Mouse (Mus musculus): ENCODE results near the gene Rtl8b. TPM values are rescaled to one million over a fixed set of nuclear protein-coding genes. Genes with fewer than 3 reads are reported as not detected.
A peak's percentile ranks its signal among the peaks of the same experiment; 100 is the strongest.
"Not testable (repeated sequence)": the region's sequence is repeated elsewhere in the genome, so short reads cannot be mapped to it uniquely, and the experiment has no call there.

Rtl8b gene
- 95.3 and 98.2 TPM in 2 replicates for polyA plus RNA-seq (2016; fragmentation: Nextera tagmentation; extraction: Ambion mirVana)

- Histone ChIP-seq H3K27ac (replicated peaks) (peak within 1 kb of the TSS; percentile 75), H3K36me3 (no peaks in the 10 kb centered on the region), H3K9ac (replicated peaks) (no peak within 1 kb of the TSS), H3K4me3 (peak within 1 kb of the TSS; percentile 28), H3K27me3 (no peaks in the 10 kb centered on the region), H3K4me2 (replicated peaks) (peak within 1 kb of the TSS; percentile 43), H3K9me3 (no peaks in the 10 kb centered on the region), H3K4me1 (no peaks in the 10 kb centered on the region)
- 19% methylated on average over 13 of the region's 15 CpGs for WGBS
- ATAC-seq (ENCODE audit: low FRiP score, low read depth): peak; percentile 93
Measured at GRCm38 (mm10) chrX:53670294-53670693, at the start of gene Rtl8b. Gene Rtl8b, minus strand, starts transcription at chrX:53670408.

GRCm38 (mm10) chrX:53716323-53717182, 46.3 kb upstream of the Rtl8b start:
- Histone ChIP-seq H3K36me3 (no peaks in the 10 kb centered on the region), H3K9me3 (no peaks in the 10 kb centered on the region), H3K9ac (replicated peaks) (no peak overlapping the region; the same call in 1 of the 2 replicates), H3K4me1 (no peaks in the 10 kb centered on the region), H3K4me2 (replicated peaks) (peak overlapping the region; percentile 51), H3K27ac (replicated peaks) (no peak overlapping the region), H3K4me3 (peak overlapping the region; percentile 35), H3K27me3 (no peaks in the 10 kb centered on the region)
- WGBS: 26% methylated on average over 42 of the region's 49 CpGs
- peak; percentile 87 for ATAC-seq (ENCODE audit: low FRiP score, low read depth)

- Histone ChIP-seq H3K4me2 (replicated peaks) (peak overlapping the region; percentile 51), H3K9me3 (no peaks in the 10 kb centered on the region), H3K9ac (replicated peaks) (no peak overlapping the region), H3K36me3 (no peaks in the 10 kb centered on the region), H3K4me3 (peak overlapping the region; percentile 35), H3K4me1 (no peaks in the 10 kb centered on the region), H3K27ac (replicated peaks) (no peak overlapping the region), H3K27me3 (no peaks in the 10 kb centered on the region)
- ATAC-seq (ENCODE audit: low FRiP score, low read depth): peak; percentile 17
- 50% methylated on average over 2 of the region's 2 CpGs for WGBS
Measured at GRCm38 (mm10) chrX:53715942-53716322, 45.7 kb upstream of the Rtl8b start.

- WGBS: 79% methylated on average over 3 of the region's 3 CpGs
- no peak for ATAC-seq (ENCODE audit: low FRiP score, low read depth)
- no peaks in the 10 kb centered on the region for H3K27me3 ChIP-seq
- no peak overlapping the region for H3K27ac ChIP-seq (replicated peaks)
- H3K4me1 ChIP-seq: no peaks in the 10 kb centered on the region
- no peak overlapping the region for H3K4me3 ChIP-seq
- no peak overlapping the region for H3K4me2 ChIP-seq (replicated peaks)
- H3K9me3 ChIP-seq: no peaks in the 10 kb centered on the region
- H3K36me3 ChIP-seq: no peaks in the 10 kb centered on the region
- no peak overlapping the region for H3K9ac ChIP-seq (replicated peaks)
Measured at GRCm38 (mm10) chrX:53702673-53703072, 32.5 kb upstream of the Rtl8b start.

GRCm38 (mm10) chrX:53699225-53699624, 29.0 kb upstream of the Rtl8b start:
- no peak for ATAC-seq (ENCODE audit: low FRiP score, low read depth)
- WGBS: 73% methylated on average over 2 of the region's 2 CpGs
- H3K4me2 ChIP-seq (replicated peaks): no peak overlapping the region
- no peak overlapping the region for H3K4me3 ChIP-seq
- no peaks in the 10 kb centered on the region for H3K36me3 ChIP-seq
- no peaks in the 10 kb centered on the region for H3K4me1 ChIP-seq
- H3K27ac ChIP-seq (replicated peaks): no peak overlapping the region
- no peaks in the 10 kb centered on the region for H3K9me3 ChIP-seq
- no peak overlapping the region for H3K9ac ChIP-seq (replicated peaks)
- H3K27me3 ChIP-seq: no peaks in the 10 kb centered on the region

- ATAC-seq (ENCODE audit: low FRiP score, low read depth): no peak
Measured at GRCm38 (mm10) chrX:53694008-53694777, 24.0 kb upstream of the Rtl8b start.

GRCm38 (mm10) chrX:53693141-53693540, 22.9 kb upstream of the Rtl8b start:
- Histone ChIP-seq H3K36me3 (no peaks in the 10 kb centered on the region), H3K4me1 (no peaks in the 10 kb centered on the region), H3K9me3 (no peaks in the 10 kb centered on the region), H3K27ac (replicated peaks) (no peak overlapping the region), H3K9ac (replicated peaks) (no peak overlapping the region), H3K27me3 (no peaks in the 10 kb centered on the region), H3K4me3 (no peak overlapping the region), H3K4me2 (replicated peaks) (no peak overlapping the region)
- WGBS: 74% methylated on average over 2 of the region's 2 CpGs
- ATAC-seq (ENCODE audit: low FRiP score, low read depth): no peak

More at GRCm38 (mm10) chrX:53694008-53694777, 24.0 kb upstream of the Rtl8b start:
- Histone ChIP-seq H3K4me1 (no peaks in the 10 kb centered on the region), H3K36me3 (no peaks in the 10 kb centered on the region), H3K27me3 (no peaks in the 10 kb centered on the region), H3K9me3 (no peaks in the 10 kb centered on the region), H3K4me2 (replicated peaks) (no peak overlapping the region), H3K27ac (replicated peaks) (no peak overlapping the region), H3K9ac (replicated peaks) (no peak overlapping the region), H3K4me3 (no peak overlapping the region)
- WGBS: 80% methylated on average over 9 of the region's 9 CpGs

- H3K27ac ChIP-seq (replicated peaks): no peak overlapping the region
- no peak overlapping the region for H3K4me3 ChIP-seq
- no peak overlapping the region for H3K4me2 ChIP-seq (replicated peaks)
- no peak for ATAC-seq (ENCODE audit: low FRiP score, low read depth)
- no peaks in the 10 kb centered on the region for H3K4me1 ChIP-seq
- no peaks in the 10 kb centered on the region for H3K27me3 ChIP-seq
- 59% methylated on average over 2 of the region's 2 CpGs for WGBS
- no peaks in the 10 kb centered on the region for H3K9me3 ChIP-seq
- H3K9ac ChIP-seq (replicated peaks): no peak overlapping the region
- no peaks in the 10 kb centered on the region for H3K36me3 ChIP-seq
Measured at GRCm38 (mm10) chrX:53692065-53692464, 21.9 kb upstream of the Rtl8b start.

- not testable (repeated sequence) for H3K9me3 ChIP-seq; H3K36me3 ChIP-seq; H3K4me1 ChIP-seq; H3K27me3 ChIP-seq; H3K4me3 ChIP-seq; ATAC-seq (ENCODE audit: low FRiP score, low read depth); H3K4me2 ChIP-seq (replicated peaks); H3K9ac ChIP-seq (replicated peaks); H3K27ac ChIP-seq (replicated peaks)
- 88% methylated on average over 2 of the region's 4 CpGs for WGBS
Measured at GRCm38 (mm10) chrX:53684676-53685075, 14.5 kb upstream of the Rtl8b start.

- not testable (repeated sequence) for ATAC-seq (ENCODE audit: low FRiP score, low read depth); H3K9me3 ChIP-seq; H3K36me3 ChIP-seq; H3K27ac ChIP-seq (replicated peaks); H3K4me2 ChIP-seq (replicated peaks); H3K9ac ChIP-seq (replicated peaks); H3K4me3 ChIP-seq; H3K27me3 ChIP-seq; H3K4me1 ChIP-seq
- 65% methylated on average over 2 of the region's 3 CpGs for WGBS
Measured at GRCm38 (mm10) chrX:53682650-53683049, 12.4 kb upstream of the Rtl8b start.

GRCm38 (mm10) chrX:53676943-53677342, 6.7 kb upstream of the Rtl8b start:
- H3K9me3 ChIP-seq; H3K4me2 ChIP-seq (replicated peaks); H3K27ac ChIP-seq (replicated peaks); H3K4me3 ChIP-seq; H3K9ac ChIP-seq (replicated peaks); H3K36me3 ChIP-seq; H3K4me1 ChIP-seq; ATAC-seq (ENCODE audit: low FRiP score, low read depth); H3K27me3 ChIP-seq: not testable (repeated sequence)
- 8% methylated on average over 1 of the region's 2 CpGs for WGBS

- 34% methylated on average over 3 of the region's 4 CpGs for WGBS
- H3K4me2 ChIP-seq (replicated peaks): peak overlapping the region; percentile 40
- not testable (repeated sequence) for H3K36me3 ChIP-seq; H3K27me3 ChIP-seq; H3K9me3 ChIP-seq; H3K4me1 ChIP-seq; H3K9ac ChIP-seq (replicated peaks)
- peak; percentile 62 for ATAC-seq (ENCODE audit: low FRiP score, low read depth)
- peak overlapping the region; percentile 28 for H3K4me3 ChIP-seq
- H3K27ac ChIP-seq (replicated peaks): peak overlapping the region; percentile 75
Measured at GRCm38 (mm10) chrX:53670696-53671095, 488 bp upstream of the Rtl8b start.

Measured in midbrain, embryonic 12.5 days (tissue).